Mouse (Mus musculus): ENCODE data around the gene Teddm3. TPM values are rescaled to one million over a fixed set of nuclear protein-coding genes. Genes with fewer than 3 reads are reported as not detected.
"Not testable (repeated sequence)": the region's sequence is repeated elsewhere in the genome, so short reads cannot be mapped to it uniquely, and the experiment has no call there.

The Teddm3 gene
- not detected in 2 replicates for polyA plus RNA-seq (2016; fragmentation: Nextera tagmentation; extraction: Ambion mirVana)

DNA sequence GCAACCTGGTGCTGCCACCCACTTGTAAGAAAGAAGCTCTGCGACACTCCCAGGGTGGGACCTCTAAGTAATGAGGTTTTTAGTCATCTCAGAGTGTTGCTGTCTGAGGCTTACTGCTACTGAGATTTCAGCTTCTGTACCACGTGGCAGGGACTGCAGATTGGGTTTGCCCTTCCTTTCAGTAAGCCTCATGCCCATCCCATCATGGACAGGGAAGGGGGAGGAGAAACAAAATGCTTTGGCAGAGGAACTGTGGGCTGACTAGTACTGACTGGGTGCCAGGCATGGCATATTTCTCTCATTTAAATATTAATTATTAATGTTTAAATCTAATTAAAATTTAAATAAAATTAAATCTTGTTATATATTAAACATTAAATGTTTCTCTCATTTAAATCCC is at the start of gene Teddm3:
Gene Teddm3 (minus strand): TSS at position 101 of the 400 bp plus-strand sequence.
- H3K4me2 ChIP-seq (replicated peaks); H3K4me1 ChIP-seq; H3K9me3 ChIP-seq; H3K4me3 ChIP-seq; H3K36me3 ChIP-seq; ATAC-seq (ENCODE audit: insufficient number of reproducible peaks, insufficient read depth, low FRiP score, low TSS enrichment); H3K27me3 ChIP-seq; H3K27ac ChIP-seq; H3K9ac ChIP-seq: not testable (repeated sequence)
- WGBS = no CpG with 5 or more reads among the region's 2 CpGs

DNA sequence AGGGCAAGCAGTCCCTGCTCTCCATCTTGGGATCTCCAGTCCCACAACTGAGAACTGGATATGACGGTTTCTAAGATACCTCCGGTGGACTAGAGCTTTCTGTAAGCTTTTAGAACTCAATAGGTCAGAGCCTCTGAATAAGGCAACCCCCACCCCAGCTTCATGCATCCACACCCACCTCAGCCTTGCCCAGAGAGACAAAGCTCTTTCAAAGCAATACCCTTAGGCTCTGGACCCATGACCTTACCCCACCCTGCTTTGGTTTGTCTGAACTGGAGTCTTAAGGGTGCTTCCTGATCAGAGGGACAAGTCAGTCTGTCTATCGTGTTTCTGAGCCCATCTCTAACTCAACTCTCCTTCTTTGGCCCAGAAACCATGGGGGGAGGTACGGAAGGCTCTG is 48.9 kb upstream of the Teddm3 start:
- Histone ChIP-seq H3K27ac (no peak overlapping the region), H3K9ac (no peak overlapping the region), H3K27me3 (no peaks in the 10 kb centered on the region), H3K9me3 (no peaks in the 10 kb centered on the region), H3K4me2 (replicated peaks) (no peak overlapping the region), H3K4me1 (peaks cover 18% of the 10 kb centered on the region), H3K4me3 (no peak overlapping the region), H3K36me3 (no peaks in the 10 kb centered on the region)
- no peak for ATAC-seq (ENCODE audit: insufficient number of reproducible peaks, insufficient read depth, low FRiP score, low TSS enrichment)
- WGBS = 74% methylated on average over 4 of the region's 4 CpGs

DNA sequence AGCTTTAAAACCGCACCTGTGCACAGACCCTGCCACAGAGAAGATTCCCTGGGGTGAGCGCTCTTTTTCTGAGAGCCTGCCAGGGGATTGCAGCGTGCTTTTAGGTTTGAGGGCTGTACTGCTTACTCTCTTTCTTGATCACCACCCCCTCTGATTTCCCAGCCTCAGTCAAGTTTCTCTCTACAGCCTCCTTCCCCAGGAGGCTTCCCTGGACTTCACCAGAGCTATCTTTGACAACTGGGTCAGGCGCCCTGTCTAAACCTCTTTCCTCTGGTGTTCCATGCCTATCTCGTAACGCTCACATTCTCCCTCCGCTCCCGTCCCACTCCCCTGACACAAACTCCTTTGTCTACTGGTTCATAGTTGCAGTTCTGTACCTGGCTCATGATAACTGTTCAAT is 45.6 kb upstream of the Teddm3 start:
- WGBS = 63% methylated on average over 8 of the region's 8 CpGs

GRCm38 (mm10) chr16:21198529-21198928 is 44.7 kb upstream of the Teddm3 start:
- ATAC-seq (ENCODE audit: insufficient number of reproducible peaks, insufficient read depth, low FRiP score, low TSS enrichment) = no peak
- no peaks in the 10 kb centered on the region for H3K9me3 ChIP-seq
- 4% methylated on average over 1 of the region's 1 CpGs for WGBS
- H3K27ac ChIP-seq = no peak overlapping the region
- no peak overlapping the region for H3K4me3 ChIP-seq
- no peaks in the 10 kb centered on the region for H3K27me3 ChIP-seq
- no peaks in the 10 kb centered on the region for H3K36me3 ChIP-seq
- H3K4me1 ChIP-seq = 0 out of 2 replicates have a peak, but pooled peaks cover 4% of the 10 kb centered on the region
- H3K4me2 ChIP-seq (replicated peaks) = no peak overlapping the region
- H3K9ac ChIP-seq = no peak overlapping the region

More for the DNA sequence above, 45.6 kb upstream of the Teddm3 start:
- Histone ChIP-seq H3K4me1 (0 out of 2 replicates have a peak, but pooled peaks cover 4% of the 10 kb centered on the region), H3K4me3 (no peak overlapping the region), H3K36me3 (no peaks in the 10 kb centered on the region), H3K27me3 (no peaks in the 10 kb centered on the region), H3K9ac (no peak overlapping the region), H3K9me3 (no peaks in the 10 kb centered on the region), H3K4me2 (replicated peaks) (no peak overlapping the region), H3K27ac (no peak overlapping the region)
- no peak for ATAC-seq (ENCODE audit: insufficient number of reproducible peaks, insufficient read depth, low FRiP score, low TSS enrichment)

DNA sequence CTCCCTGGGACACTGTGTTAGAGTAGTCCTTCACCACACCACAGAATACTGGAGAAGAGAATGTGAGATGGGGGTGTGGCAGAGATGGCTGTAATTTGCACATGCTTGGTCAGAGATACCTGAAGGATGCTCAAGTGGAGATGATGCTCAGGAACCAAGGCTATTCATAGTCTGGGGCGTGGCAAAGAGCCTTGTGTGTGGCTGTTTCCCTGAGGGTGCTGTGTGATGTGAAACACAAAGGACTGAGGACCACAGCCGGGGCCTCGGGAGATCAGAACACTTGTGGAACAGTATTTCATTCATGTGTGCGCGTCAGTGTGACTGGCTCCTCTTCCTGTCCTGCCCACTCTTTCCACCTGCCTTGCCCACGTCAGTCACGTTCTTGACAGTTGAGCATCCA is 44.2 kb upstream of the Teddm3 start:
- Histone ChIP-seq H3K4me3 (no peak overlapping the region), H3K9me3 (no peaks in the 10 kb centered on the region), H3K9ac (no peak overlapping the region), H3K4me2 (replicated peaks) (no peak overlapping the region), H3K27ac (no peak overlapping the region), H3K27me3 (no peaks in the 10 kb centered on the region), H3K4me1 (0 out of 2 replicates have a peak, but pooled peaks cover 4% of the 10 kb centered on the region), H3K36me3 (no peaks in the 10 kb centered on the region)
- ATAC-seq (ENCODE audit: insufficient number of reproducible peaks, insufficient read depth, low FRiP score, low TSS enrichment) = no peak
- WGBS = 89% methylated on average over 7 of the region's 7 CpGs

DNA sequence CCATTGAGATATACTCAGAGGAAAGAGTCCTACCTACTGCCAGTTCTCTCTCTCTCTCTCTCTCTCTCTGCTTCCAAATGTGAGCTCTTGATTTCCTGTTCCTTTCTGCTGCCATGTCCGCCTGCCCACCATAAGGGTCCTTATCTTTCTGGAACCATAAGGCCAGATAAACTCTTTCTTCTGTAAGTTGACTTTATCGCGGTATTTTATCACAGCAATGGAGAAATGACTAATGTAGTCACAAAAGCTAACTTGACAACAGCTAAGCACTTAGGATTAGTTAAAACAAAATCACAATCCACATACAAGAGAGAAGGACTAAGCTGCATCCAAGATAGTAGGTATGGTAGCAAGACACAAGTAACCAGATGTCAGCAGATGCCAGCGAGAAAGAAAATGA is 43.7 kb upstream of the Teddm3 start:
- Histone ChIP-seq H3K4me2 (replicated peaks) (no peak overlapping the region), H3K4me3 (no peak overlapping the region), H3K36me3 (no peaks in the 10 kb centered on the region), H3K9ac (no peak overlapping the region), H3K4me1 (0 out of 2 replicates have a peak, but pooled peaks cover 4% of the 10 kb centered on the region), H3K27me3 (no peaks in the 10 kb centered on the region), H3K9me3 (no peaks in the 10 kb centered on the region), H3K27ac (no peak overlapping the region)
- ATAC-seq (ENCODE audit: insufficient number of reproducible peaks, insufficient read depth, low FRiP score, low TSS enrichment) = no peak
- WGBS = 83% methylated on average over 4 of the region's 4 CpGs

DNA sequence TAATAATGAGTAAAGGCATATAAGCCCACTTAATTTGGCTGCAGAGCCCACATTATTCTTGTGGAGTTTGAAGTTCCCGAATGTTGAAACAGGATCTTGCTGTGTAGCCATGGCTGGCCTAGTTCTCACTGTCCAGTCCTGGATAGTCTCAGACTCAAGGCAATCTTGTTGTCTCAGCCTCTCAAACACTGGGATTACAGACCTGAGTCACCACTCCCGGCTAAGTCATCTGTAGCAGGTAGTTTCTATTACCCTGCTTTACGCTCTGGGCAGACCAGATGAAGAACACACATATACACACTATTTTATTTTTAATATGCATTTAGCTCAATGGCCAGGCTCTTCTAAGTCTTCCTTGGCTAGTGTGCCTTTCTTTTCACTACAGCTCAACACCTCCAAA is 42.8 kb upstream of the Teddm3 start:
- Histone ChIP-seq H3K4me2 (replicated peaks) (no peak overlapping the region), H3K36me3 (no peaks in the 10 kb centered on the region), H3K9ac (no peak overlapping the region), H3K9me3 (no peaks in the 10 kb centered on the region), H3K4me1 (peaks cover 4% of the 10 kb centered on the region; the same call in 1 of the 2 replicates), H3K27me3 (no peaks in the 10 kb centered on the region), H3K27ac (no peak overlapping the region), H3K4me3 (no peak overlapping the region)
- WGBS = 77% methylated on average over 3 of the region's 3 CpGs
- ATAC-seq (ENCODE audit: insufficient number of reproducible peaks, insufficient read depth, low FRiP score, low TSS enrichment) = no peak

GRCm38 (mm10) chr16:21195260-21195866 is 41.6 kb upstream of the Teddm3 start:
- no peaks in the 10 kb centered on the region for H3K27me3 ChIP-seq
- no peak overlapping the region for H3K4me2 ChIP-seq (replicated peaks)
- peaks cover 6% of the 10 kb centered on the region; the same call in 1 of the 2 replicates for H3K4me1 ChIP-seq
- H3K9me3 ChIP-seq = no peaks in the 10 kb centered on the region
- 51% methylated on average over 8 of the region's 8 CpGs for WGBS
- H3K36me3 ChIP-seq = no peaks in the 10 kb centered on the region
- H3K27ac ChIP-seq = no peak overlapping the region
- no peak overlapping the region for H3K4me3 ChIP-seq
- H3K9ac ChIP-seq = no peak overlapping the region
- no peak for ATAC-seq (ENCODE audit: insufficient number of reproducible peaks, insufficient read depth, low FRiP score, low TSS enrichment)

DNA sequence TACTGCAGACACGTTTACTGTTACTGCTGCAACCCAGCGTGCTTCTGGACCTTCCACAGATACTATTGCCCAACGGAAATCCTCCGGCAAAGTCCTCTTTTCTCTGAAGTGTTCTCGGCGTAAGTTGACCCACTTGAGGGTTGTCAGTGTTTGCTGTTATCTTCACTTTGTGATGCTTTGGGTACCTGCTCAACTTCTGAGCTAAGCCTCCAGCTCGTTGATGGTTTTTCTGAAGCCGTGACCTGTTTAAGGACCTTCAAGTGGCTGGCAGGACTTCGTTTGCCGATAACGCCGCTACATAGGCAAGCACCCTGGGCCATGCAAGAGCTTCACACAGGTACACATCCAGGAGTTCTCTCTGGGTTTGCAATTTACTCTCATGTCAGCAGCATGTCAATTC is 40.4 kb upstream of the Teddm3 start:
- Histone ChIP-seq H3K4me1 (peaks cover 6% of the 10 kb centered on the region; the same call in 1 of the 2 replicates), H3K36me3 (no peaks in the 10 kb centered on the region), H3K9ac (no peak overlapping the region), H3K27me3 (no peaks in the 10 kb centered on the region), H3K4me2 (replicated peaks) (no peak overlapping the region), H3K9me3 (no peaks in the 10 kb centered on the region), H3K4me3 (no peak overlapping the region), H3K27ac (no peak overlapping the region)
- WGBS = 85% methylated on average over 12 of the region's 12 CpGs
- ATAC-seq (ENCODE audit: insufficient number of reproducible peaks, insufficient read depth, low FRiP score, low TSS enrichment) = no peak

DNA sequence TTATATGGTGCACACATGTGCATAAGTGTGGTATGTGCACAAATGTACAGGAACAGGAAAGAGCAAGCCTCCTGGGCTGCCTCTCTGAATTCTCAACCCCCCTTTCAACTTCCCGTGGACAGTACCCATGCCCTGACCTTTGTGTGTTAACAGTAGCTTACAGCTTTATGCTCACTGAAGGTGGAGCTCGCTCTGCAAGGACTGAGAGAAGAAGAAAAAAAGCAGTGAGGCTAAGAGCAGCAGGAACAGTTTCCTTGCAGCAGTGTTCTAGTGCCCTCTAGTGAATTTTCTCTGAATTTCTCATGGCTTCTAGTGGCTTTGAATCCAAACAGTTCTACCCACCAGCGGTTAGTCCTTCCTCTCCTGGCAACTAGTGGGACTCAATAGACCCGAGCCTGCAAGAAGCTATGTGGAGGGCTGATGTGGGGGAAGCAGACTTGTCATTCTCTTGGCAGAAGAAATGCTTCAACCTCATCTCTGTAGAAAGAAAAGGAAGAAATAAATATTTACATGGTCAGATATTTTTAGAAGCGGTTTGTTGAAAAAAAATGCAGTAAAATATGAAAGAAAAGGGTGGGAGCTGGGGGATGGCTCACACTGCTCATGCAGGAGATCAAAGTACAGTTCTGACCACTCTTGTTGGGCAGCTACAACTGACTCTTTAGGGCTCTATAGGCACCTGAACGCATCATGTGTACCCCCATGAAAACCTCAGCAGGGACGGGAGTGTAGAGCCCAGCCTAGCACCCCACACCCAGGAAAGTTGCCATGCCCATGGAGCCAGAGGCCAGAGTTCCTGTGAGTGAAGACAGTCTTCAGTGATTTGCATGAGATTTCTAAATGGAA is 38.9 kb upstream of the Teddm3 start:
- no peak overlapping the region for H3K9ac ChIP-seq
- peaks cover 4% of the 10 kb centered on the region for H3K4me1 ChIP-seq
- no peaks in the 10 kb centered on the region for H3K27me3 ChIP-seq
- 0 out of 2 replicates have a peak, but pooled peaks have one; percentile 32 for ATAC-seq (ENCODE audit: insufficient number of reproducible peaks, insufficient read depth, low FRiP score, low TSS enrichment)
- no peaks in the 10 kb centered on the region for H3K36me3 ChIP-seq
- 36% methylated on average over 7 of the region's 7 CpGs for WGBS
- no peak overlapping the region for H3K4me3 ChIP-seq
- no peaks in the 10 kb centered on the region for H3K9me3 ChIP-seq
- H3K27ac ChIP-seq = no peak overlapping the region
- H3K4me2 ChIP-seq (replicated peaks) = no peak overlapping the region

- no peak for ATAC-seq (ENCODE audit: insufficient number of reproducible peaks, insufficient read depth, low FRiP score, low TSS enrichment)
- Histone ChIP-seq H3K27ac (no peak overlapping the region), H3K4me2 (replicated peaks) (no peak overlapping the region), H3K4me1 (peaks cover 6% of the 10 kb centered on the region), H3K9me3 (no peaks in the 10 kb centered on the region), H3K4me3 (no peak overlapping the region), H3K36me3 (no peaks in the 10 kb centered on the region), H3K9ac (no peak overlapping the region), H3K27me3 (no peaks in the 10 kb centered on the region)
- 60% methylated on average over 14 of the region's 14 CpGs for whole genome bisulfite sequencing
These were observed 37.8 kb upstream of the Teddm3 start for GRCm38 (mm10) chr16:21191569-21191968.

DNA sequence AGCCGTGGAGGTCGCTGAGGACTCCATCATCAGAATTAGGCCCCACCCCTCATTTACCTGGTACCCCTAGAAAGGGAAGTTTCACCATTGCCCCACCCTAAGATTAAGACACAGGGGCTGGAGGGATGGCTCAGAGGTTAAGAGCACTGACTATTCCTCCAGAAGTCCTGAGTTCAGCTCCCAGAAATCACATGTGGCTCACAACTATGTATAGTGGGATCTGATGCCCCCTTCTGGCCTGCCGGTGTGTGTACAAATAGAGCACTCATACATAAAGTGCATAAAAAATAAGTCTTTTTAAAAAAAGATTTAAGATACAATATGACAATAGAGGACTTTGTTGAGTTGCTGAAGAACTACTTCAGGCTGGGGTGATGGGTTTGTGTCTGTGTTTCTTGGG is 34.5 kb upstream of the Teddm3 start:
- no peak for ATAC-seq (ENCODE audit: insufficient number of reproducible peaks, insufficient read depth, low FRiP score, low TSS enrichment)
- Histone ChIP-seq H3K27ac (no peak overlapping the region), H3K9me3 (no peaks in the 10 kb centered on the region), H3K4me2 (replicated peaks) (no peak overlapping the region), H3K4me3 (no peak overlapping the region), H3K4me1 (peaks cover 6% of the 10 kb centered on the region), H3K36me3 (no peaks in the 10 kb centered on the region), H3K27me3 (no peaks in the 10 kb centered on the region), H3K9ac (no peak overlapping the region)
- 75% methylated on average over 3 of the region's 3 CpGs for WGBS
